Mouse (Mus musculus) hindbrain, embryonic 15.5 days (tissue): ENCODE measurements around the gene Srsf2. TPM values are rescaled to one million over a fixed set of nuclear protein-coding genes. Genes with fewer than 3 reads are reported as not detected.

ENCODE experiments used
- polyA plus RNA-seq: library from polyadenylated mRNA; unstranded; fragments of >200 nt; fragmentation: Nextera tagmentation; extraction: Ambion mirVana; gene quantifications from 2 replicates; pipeline ENCODE4 v1.2.1, GENCODE M21; 2015

Srsf2 gene
- polyA plus RNA-seq, 1 experiment from 2014 or later, result 549 TPM

Other genes with a start within 250 kb of the Srsf2 start
- gene Rhbdf2, start 226.1 kb downstream of the Srsf2 start, polyA plus RNA-seq, result 1.1 and 1.6 TPM in 2 replicates
- gene Prcd, start 199.6 kb downstream of the Srsf2 start, polyA plus RNA-seq, result 2.8 and 3.8 TPM in 2 replicates
- 25.7 and 29.1 TPM in 2 replicates for gene Cygb, start 198.8 kb downstream of the Srsf2 start, polyA plus RNA-seq
- not detected in 2 replicates for gene St6galnac1, start 77.6 kb downstream of the Srsf2 start, polyA plus RNA-seq
- 41.5 and 42.8 TPM in 2 replicates for gene Mxra7, start 25.0 kb downstream of the Srsf2 start, polyA plus RNA-seq
- gene Mettl23, start 9.8 kb downstream of the Srsf2 start, polyA plus RNA-seq, result 62.1 and 65.0 TPM in 2 replicates
- gene Jmjd6, start 9.6 kb downstream of the Srsf2 start, polyA plus RNA-seq, result 70.2 and 72.4 TPM in 2 replicates
- 52.6 and 56.3 TPM in 2 replicates for gene Mfsd11, start 654 bp downstream of the Srsf2 start, polyA plus RNA-seq
- 25.3 and 31.0 TPM in 2 replicates for gene Mgat5b, start 65.8 kb upstream of the Srsf2 start, polyA plus RNA-seq